Mouse (Mus musculus) forebrain, embryonic 12.5 days (tissue): Measurements from ENCODE around the gene Slc25a34. TPM values are rescaled to one million over a fixed set of nuclear protein-coding genes. Genes with fewer than 3 reads are reported as not detected.

ENCODE experiments used
- ATAC-seq: fragments of 200-750 bp; cut with Nextera tagmentation; 2 replicates; pipeline ENCODE4 v1.8.0; 2017; ENCODE audit warnings: moderate TSS enrichment; ENCODE audit not compliant: low FRiP score
- H3K27ac ChIP-seq: fragments of 300-500 bp; sonication (generic); 2 replicates; pipeline ENCODE4 v1.5.1; 2016; ENCODE audit warnings: mild to moderate bottlenecking
- H3K27me3 ChIP-seq: fragments of 300-500 bp; sonication (generic); 2 replicates; pipeline ENCODE4 v1.6.1; 2016; ENCODE audit warnings: mild to moderate bottlenecking
- H3K36me3 ChIP-seq: fragments of 300-500 bp; sonication (generic); replicated peaks from 2 replicates; pipeline ENCODE4 v1.6.1; 2016; ENCODE audit warnings: mild to moderate bottlenecking
- H3K4me1 ChIP-seq: fragments of 300-500 bp; sonication (generic); 2 replicates; pipeline ENCODE4 v1.6.1; 2016
- H3K4me2 ChIP-seq: fragments of 300-500 bp; sonication (generic); 2 replicates; pipeline ENCODE4 v1.6.1; 2016; ENCODE audit warnings: mild to moderate bottlenecking, moderate library complexity
- H3K4me3 ChIP-seq: fragments of 300-500 bp; sonication (generic); replicated peaks from 2 replicates; pipeline ENCODE4 v1.5.1; 2016; ENCODE audit warnings: mild to moderate bottlenecking
- H3K9ac ChIP-seq: fragments of 300-500 bp; sonication (generic); 2 replicates; pipeline ENCODE4 v1.6.1; 2016; ENCODE audit warnings: mild to moderate bottlenecking
- H3K9me3 ChIP-seq: fragments of 300-500 bp; sonication (generic); 2 replicates; pipeline ENCODE4 v1.6.1; 2016
- WGBS: fragments of 180-500 bp; shearing (Covaris S2); methylation state at CpG from one replicate; pipeline ENCODE4 v1.1.7; 2016; 5-methylcytosine and 5-hydroxymethylcytosine counted together
- polyA plus RNA-seq: library from polyadenylated mRNA; unstranded; fragments of >200 nt; fragmentation: Nextera tagmentation; extraction: Ambion mirVana; gene quantifications from 2 replicates; pipeline ENCODE4 v1.2.1, GENCODE M21; 2016

The Slc25a34 gene
- not detected in 2 replicates for polyA plus RNA-seq

DNA sequence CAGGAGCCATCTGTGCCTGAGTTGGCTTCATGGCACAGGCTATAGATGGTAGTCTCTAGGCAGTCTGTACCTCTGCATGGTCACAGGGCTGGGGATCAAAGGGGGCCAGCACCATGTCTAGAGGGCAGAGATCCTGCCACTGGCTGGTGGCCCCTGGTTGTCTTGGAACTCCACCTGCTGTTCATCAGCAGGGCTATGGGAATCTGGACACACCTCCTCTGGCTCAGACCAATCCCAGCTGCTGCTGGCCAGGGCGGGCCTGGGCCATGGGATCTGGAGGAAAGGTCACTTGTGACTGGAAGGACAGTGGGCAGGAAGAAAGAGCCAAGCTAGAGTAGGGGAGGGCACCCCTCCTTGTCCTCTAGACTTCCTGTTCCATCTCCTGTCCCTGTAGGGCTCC lies at the start of gene Slc25a34:
Gene Slc25a34, minus strand, starts transcription at position 156 of the 400 bp plus-strand sequence.
- Histone ChIP-seq H3K27me3 (no peaks in the 10 kb centered on the region), H3K27ac (peak within 1 kb of the TSS; percentile 36; the same call in 1 of the 2 replicates), H3K9ac (no peak within 1 kb of the TSS), H3K4me2 (no peak within 1 kb of the TSS), H3K9me3 (no peaks in the 10 kb centered on the region), H3K36me3 (peaks cover 28% of the 10 kb centered on the region), H3K4me1 (peaks cover 4% of the 10 kb centered on the region; the same call in 1 of the 2 replicates), H3K4me3 (no peak within 1 kb of the TSS)
- WGBS: 54% methylated on average over 1 of the region's 1 CpGs
- ATAC-seq: no peak

- Histone ChIP-seq H3K4me1 (no peaks in the 10 kb centered on the region), H3K27me3 (no peaks in the 10 kb centered on the region), H3K4me3 (no peak overlapping the region), H3K9me3 (no peaks in the 10 kb centered on the region), H3K36me3 (no peaks in the 10 kb centered on the region), H3K27ac (no peak overlapping the region), H3K9ac (no peak overlapping the region), H3K4me2 (no peak overlapping the region)
- WGBS: 78% methylated on average over 13 of the region's 13 CpGs
- no peak for ATAC-seq
Measured at GRCm38 (mm10) chr4:141672325-141672724, 48.7 kb upstream of the Slc25a34 start.

DNA sequence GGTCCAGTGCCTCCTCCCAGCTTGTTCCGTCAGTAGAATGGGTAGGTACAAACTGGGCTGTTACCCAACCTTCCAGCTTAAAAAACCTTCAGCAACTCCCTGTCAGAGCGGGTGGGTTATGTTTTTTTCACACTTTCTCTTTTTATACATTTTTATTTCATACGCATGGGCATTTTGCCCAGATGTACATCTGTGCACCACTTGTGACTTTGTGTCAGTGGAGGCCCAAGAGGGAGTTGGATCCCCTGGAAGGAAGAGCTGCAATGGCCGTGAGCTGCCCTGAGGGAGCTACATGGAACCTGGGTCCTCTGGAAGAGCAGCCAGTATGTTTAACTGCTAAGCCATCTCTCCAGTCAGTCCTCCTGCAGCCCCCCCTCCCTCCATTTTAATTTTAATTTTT lies 47.8 kb upstream of the Slc25a34 start:
- 82% methylated on average over 4 of the region's 4 CpGs for WGBS
- ATAC-seq: no peak
- H3K4me3 ChIP-seq: no peak overlapping the region
- no peaks in the 10 kb centered on the region for H3K27me3 ChIP-seq
- no peaks in the 10 kb centered on the region for H3K36me3 ChIP-seq
- H3K9ac ChIP-seq: no peak overlapping the region
- H3K27ac ChIP-seq: no peak overlapping the region
- H3K4me1 ChIP-seq: no peaks in the 10 kb centered on the region
- no peak overlapping the region for H3K4me2 ChIP-seq
- H3K9me3 ChIP-seq: no peaks in the 10 kb centered on the region

GRCm38 (mm10) chr4:141669898-141670712 lies 46.5 kb upstream of the Slc25a34 start:
- H3K4me2 ChIP-seq: no peak overlapping the region
- 0 out of 2 replicates have a peak, but pooled peaks cover under 1% of the 10 kb centered on the region for H3K4me1 ChIP-seq
- ATAC-seq: no peak
- H3K27me3 ChIP-seq: no peaks in the 10 kb centered on the region
- no peak overlapping the region for H3K4me3 ChIP-seq
- H3K27ac ChIP-seq: no peak overlapping the region
- no peaks in the 10 kb centered on the region for H3K9me3 ChIP-seq
- H3K9ac ChIP-seq: no peak overlapping the region
- 88% methylated on average over 18 of the region's 18 CpGs for WGBS
- H3K36me3 ChIP-seq: no peaks in the 10 kb centered on the region

GRCm38 (mm10) chr4:141664799-141665198 lies 41.2 kb upstream of the Slc25a34 start, which contains the start of gene Plekhm2:
TSS of gene Plekhm2 (minus strand) at chr4:141664899.
- 64% methylated on average over 8 of the region's 8 CpGs for WGBS
- Histone ChIP-seq H3K4me1 (peaks cover 16% of the 10 kb centered on the region), H3K9ac (peak within 1 kb of the TSS; percentile 82), H3K27me3 (no peaks in the 10 kb centered on the region), H3K4me2 (peak within 1 kb of the TSS; percentile 85), H3K27ac (peak within 1 kb of the TSS; percentile 59; the same call in 1 of the 2 replicates), H3K36me3 (peaks cover 11% of the 10 kb centered on the region), H3K9me3 (no peaks in the 10 kb centered on the region), H3K4me3 (peak within 1 kb of the TSS; percentile 76)
- ATAC-seq: peak; percentile 24; the same call in 1 of the 2 replicates

GRCm38 (mm10) chr4:141664011-141664745 lies 40.6 kb upstream of the Slc25a34 start:
- ATAC-seq: peak; percentile 85
- H3K27me3 ChIP-seq: no peaks in the 10 kb centered on the region
- peak overlapping the region; percentile 82 for H3K9ac ChIP-seq
- under 1% methylated on average over 57 of the region's 60 CpGs for WGBS
- H3K4me2 ChIP-seq: peak overlapping the region; percentile 85
- peaks cover 16% of the 10 kb centered on the region for H3K4me1 ChIP-seq
- H3K27ac ChIP-seq: peak overlapping the region; percentile 59; the same call in 1 of the 2 replicates
- peak overlapping the region; percentile 76 for H3K4me3 ChIP-seq
- H3K36me3 ChIP-seq: peaks cover 11% of the 10 kb centered on the region
- no peaks in the 10 kb centered on the region for H3K9me3 ChIP-seq

- Histone ChIP-seq H3K9ac (peak overlapping the region; percentile 82), H3K4me1 (peaks cover 16% of the 10 kb centered on the region), H3K27me3 (no peaks in the 10 kb centered on the region), H3K9me3 (no peaks in the 10 kb centered on the region), H3K4me3 (peak overlapping the region; percentile 76), H3K4me2 (peak overlapping the region; percentile 85), H3K36me3 (peaks cover 11% of the 10 kb centered on the region), H3K27ac (peak overlapping the region; percentile 59; the same call in 1 of the 2 replicates)
- peak; percentile 40; the same call in 1 of the 2 replicates for ATAC-seq
- 4% methylated on average over 39 of the region's 47 CpGs for WGBS
Measured at GRCm38 (mm10) chr4:141663122-141663931, 39.7 kb upstream of the Slc25a34 start.

GRCm38 (mm10) chr4:141660884-141661283 lies 37.3 kb upstream of the Slc25a34 start:
- ATAC-seq: no peak
- Histone ChIP-seq H3K9ac (0 out of 2 replicates have a peak overlapping the region, but pooled peaks have one; percentile 12), H3K4me2 (no peak overlapping the region), H3K36me3 (peaks cover 15% of the 10 kb centered on the region), H3K9me3 (no peaks in the 10 kb centered on the region), H3K27me3 (no peaks in the 10 kb centered on the region), H3K4me3 (no peak overlapping the region), H3K4me1 (peaks cover 19% of the 10 kb centered on the region), H3K27ac (no peak overlapping the region)
- 85% methylated on average over 11 of the region's 11 CpGs for WGBS

GRCm38 (mm10) chr4:141659739-141660138 lies 36.1 kb upstream of the Slc25a34 start:
- no peak overlapping the region for H3K4me3 ChIP-seq
- H3K9me3 ChIP-seq: no peaks in the 10 kb centered on the region
- H3K4me1 ChIP-seq: peaks cover 15% of the 10 kb centered on the region
- H3K4me2 ChIP-seq: no peak overlapping the region
- no peak overlapping the region for H3K27ac ChIP-seq
- ATAC-seq: no peak
- H3K36me3 ChIP-seq: peaks cover 17% of the 10 kb centered on the region
- WGBS: 59% methylated on average over 4 of the region's 4 CpGs
- no peaks in the 10 kb centered on the region for H3K27me3 ChIP-seq
- H3K9ac ChIP-seq: no peak overlapping the region

- Histone ChIP-seq H3K4me1 (peaks cover 10% of the 10 kb centered on the region), H3K27me3 (no peaks in the 10 kb centered on the region), H3K27ac (no peak overlapping the region), H3K9me3 (no peaks in the 10 kb centered on the region), H3K9ac (no peak overlapping the region), H3K36me3 (peaks cover 21% of the 10 kb centered on the region), H3K4me3 (no peak overlapping the region), H3K4me2 (no peak overlapping the region)
- WGBS: 88% methylated on average over 6 of the region's 6 CpGs
- ATAC-seq: no peak
Measured at GRCm38 (mm10) chr4:141658846-141659484, 35.3 kb upstream of the Slc25a34 start.

GRCm38 (mm10) chr4:141656932-141657331 lies 33.3 kb upstream of the Slc25a34 start:
- Histone ChIP-seq H3K27me3 (no peaks in the 10 kb centered on the region), H3K4me2 (no peak overlapping the region), H3K9me3 (no peaks in the 10 kb centered on the region), H3K4me3 (no peak overlapping the region), H3K36me3 (peaks cover 31% of the 10 kb centered on the region), H3K9ac (no peak overlapping the region), H3K4me1 (0 out of 2 replicates have a peak, but pooled peaks cover 3% of the 10 kb centered on the region), H3K27ac (no peak overlapping the region)
- WGBS: 86% methylated on average over 8 of the region's 8 CpGs
- no peak for ATAC-seq
